Mouse (Mus musculus): Measurements from ENCODE around the gene Defb19.

Gene Defb19

DNA sequence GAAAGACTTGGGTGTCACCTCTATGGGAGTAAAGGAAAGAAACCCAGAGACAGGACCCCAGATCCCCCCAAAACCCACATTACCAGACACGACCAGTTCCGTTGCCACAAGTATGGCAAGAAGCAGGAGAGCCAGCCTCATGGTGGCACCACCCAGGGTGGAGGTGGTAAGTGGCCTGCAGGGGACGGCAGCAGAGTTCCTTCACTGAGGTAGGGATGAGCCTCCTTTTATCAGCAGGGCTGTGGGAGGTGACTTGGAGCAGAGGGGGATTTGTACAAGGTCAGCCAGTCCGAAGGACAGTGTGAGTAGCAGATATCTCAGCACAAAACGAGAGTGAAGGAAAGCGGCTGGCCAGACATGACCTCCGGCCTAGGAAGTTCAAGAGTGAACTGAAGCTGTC lies at the start of gene Defb19:
Gene Defb19, minus strand, starts transcription at position 206 of the 400 bp plus-strand sequence.
- no peak for DNase-seq (ENCODE audit: low spot score in 2 of 2)

DNA sequence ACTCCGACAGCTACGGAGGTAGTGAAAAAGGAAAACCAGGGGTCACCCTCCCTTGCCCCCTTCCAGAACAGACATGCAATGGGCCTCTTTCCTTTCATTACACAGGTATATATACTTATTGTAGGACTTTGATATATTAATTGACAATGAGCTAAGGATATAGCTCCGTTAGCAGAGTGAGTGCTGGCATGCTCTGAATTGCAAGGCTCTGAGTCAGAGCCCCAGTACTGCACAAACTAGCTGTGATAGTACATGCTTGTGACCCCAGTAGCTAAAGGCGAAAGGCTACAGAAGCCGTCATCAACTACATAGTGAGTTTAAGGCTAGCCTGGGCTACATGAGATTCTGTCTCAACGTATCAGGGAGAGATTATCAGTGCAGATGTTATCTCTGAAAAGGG lies 49.8 kb upstream of the Defb19 start:
- DNase-seq (ENCODE audit: low spot score in 2 of 2), result no peak

DNA sequence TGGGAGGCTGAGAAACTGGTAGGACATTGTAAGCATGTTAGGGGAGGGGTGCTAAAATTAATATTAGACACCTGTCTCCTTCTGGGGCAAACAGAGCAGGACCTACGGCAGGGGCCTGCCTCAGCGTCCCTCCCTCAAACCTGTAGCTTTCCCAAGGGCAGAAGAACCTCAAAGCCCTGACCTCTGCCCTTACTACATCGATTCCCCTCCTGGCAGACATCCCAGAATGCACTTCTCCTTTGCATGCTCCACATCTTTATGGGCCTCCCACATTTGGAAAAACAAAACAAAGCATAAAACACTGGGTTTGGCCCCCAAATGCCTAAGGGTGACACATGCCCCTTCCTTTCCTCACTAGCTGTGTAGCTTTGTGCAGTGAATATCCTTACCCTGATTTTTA lies 49.1 kb upstream of the Defb19 start:
- DNase-seq (ENCODE audit: low spot score in 2 of 2), result no peak

DNA sequence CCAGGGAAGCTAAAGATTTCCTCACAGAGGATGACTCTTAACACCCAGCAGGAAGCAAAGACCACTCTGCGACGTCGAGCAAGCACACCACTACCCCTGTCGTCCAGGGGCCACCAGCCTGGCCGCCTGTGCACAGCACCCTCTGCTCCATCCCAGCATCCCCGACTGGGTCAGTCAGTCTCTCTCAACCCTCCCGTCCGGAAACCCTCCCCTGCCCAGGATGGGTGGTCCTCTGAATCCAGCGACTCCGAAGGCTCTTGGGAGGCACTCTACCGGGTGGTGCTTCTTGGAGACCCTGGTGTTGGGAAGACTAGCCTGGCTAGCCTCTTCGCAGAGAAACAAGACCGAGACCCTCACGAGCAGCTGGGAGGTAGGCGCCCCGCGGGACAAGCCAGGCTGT lies 48.0 kb upstream of the Defb19 start:
- DNase-seq (ENCODE audit: low spot score in 2 of 2), result no peak

DNA sequence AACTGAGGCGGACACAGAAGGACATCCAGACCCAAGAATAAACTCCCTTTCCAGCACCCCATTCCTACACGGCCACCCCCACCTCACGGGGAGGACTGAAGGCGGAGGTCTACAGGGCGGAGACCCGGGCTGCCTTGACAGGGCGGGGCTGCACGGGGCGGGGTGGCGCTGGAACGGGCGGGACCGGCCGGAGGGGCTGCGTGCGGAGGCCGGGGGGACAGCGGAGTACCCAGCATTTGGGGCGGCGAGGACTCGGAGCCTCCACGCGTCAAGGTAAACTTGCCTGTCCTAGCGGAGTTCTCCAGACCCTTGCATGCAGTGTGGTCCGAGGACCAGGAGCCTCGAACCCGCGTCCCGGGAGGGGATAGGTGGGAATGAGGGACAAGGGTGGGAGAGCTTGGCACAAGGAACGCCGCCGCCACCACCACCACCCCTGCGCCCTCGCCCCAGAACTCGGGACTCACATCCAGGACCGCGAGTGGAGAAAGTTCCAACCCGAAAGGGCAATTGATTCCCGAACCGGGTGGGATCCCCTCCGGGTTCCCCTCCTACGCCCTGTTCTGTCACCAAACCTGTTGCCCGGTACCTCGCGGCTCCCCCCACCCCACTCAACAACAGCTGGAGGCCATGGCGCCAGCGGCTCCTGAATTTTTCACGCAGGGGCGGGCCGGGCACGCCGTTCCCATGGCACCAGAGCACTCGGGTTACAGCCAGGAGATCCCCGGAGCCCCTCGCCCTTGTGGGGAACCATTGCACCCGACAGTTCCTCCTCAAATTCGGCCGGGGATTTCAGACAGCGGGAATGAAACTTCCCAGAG lies 46.9 kb upstream of the Defb19 start, which contains the start of gene Rem1:
Gene Rem1, plus strand, starts transcription at position 178 of the 818 bp plus-strand sequence.
- DNase-seq (ENCODE audit: low spot score in 2 of 2), result peak; percentile 59 to 62

DNA sequence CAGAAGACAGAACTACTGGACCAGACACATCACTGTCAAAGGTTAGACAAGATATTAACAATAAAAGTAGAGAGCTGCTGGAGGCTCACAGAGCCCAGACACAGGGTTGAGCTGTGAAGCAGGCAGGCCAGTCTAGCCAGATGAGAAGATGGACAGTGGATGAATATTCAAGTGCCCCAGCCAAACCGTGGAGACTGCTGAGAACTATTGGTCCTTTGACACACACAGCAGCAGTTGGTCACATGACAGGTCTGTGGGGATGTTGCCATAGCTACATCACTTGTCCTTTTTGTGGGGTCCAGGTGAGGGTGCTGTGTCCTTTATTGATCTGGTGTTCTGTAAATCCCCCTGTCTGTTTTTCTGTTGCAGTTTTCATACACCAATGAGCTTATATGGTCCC lies 45.1 kb upstream of the Defb19 start:
- DNase-seq (ENCODE audit: low spot score in 2 of 2), result no peak

DNA sequence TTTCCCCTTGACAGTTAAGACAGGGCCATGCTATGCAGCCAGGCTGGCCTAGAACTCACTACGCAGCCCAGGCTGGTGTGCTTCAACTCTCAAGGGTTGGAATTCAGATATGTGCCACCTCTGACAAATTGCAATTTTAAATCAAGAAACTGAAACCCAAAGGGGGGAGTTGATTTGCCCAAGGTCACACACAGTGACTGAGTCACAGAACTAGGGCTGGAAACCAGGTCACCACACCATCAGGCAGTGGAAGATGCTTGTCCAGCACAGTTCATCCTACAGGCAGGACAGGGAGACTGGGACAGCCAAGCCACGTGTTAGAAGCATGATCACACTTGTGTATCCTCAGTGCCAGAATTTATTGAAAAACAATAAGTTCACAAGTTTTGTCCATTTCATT lies 44.5 kb upstream of the Defb19 start:
- DNase-seq (ENCODE audit: low spot score in 2 of 2), result no peak

DNA sequence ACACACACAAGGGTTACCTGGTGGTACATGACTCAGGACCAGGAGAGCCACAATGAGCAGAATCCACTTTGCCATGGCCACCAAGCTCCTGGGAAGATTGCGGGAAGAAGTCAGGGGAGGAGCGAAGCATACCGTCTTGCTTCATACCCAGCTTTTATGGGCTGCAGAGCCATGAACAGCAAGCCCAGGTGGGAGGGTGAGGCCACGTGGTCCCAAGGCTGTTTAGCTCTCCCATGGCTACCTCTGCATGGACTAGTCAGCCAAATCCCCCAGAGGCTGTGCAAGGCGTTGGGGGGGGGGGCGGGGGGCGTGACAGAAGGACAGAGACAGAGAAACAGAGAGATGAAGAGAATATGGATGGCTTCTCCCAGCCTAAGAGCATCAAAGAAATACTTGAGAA lies 42.8 kb upstream of the Defb19 start, which contains the start of gene Defb25:
Gene Defb25, minus strand, starts transcription at position 101 of the 400 bp plus-strand sequence.
- DNase-seq (ENCODE audit: low spot score in 2 of 2), result no peak

DNA sequence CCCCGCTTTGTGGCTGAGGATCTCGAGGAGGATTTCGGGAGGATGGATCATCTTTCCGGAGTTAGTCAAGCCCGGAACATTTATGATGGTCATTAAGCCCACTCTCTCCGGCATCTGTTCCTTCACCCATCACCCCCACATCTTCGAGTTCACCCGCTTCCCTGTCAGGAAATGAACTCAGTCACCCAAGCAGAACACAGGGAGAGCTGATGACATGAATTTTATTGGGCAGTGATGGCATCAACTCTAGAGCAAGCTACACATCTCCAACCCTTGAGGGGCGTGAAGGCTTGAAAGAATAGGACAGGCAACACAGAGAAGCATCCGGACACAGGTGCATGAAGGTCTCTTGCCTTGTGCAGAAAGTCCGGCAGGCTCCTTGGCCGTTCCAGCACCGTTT lies 42.0 kb upstream of the Defb19 start:
- no peak for DNase-seq (ENCODE audit: low spot score in 2 of 2)

DNA sequence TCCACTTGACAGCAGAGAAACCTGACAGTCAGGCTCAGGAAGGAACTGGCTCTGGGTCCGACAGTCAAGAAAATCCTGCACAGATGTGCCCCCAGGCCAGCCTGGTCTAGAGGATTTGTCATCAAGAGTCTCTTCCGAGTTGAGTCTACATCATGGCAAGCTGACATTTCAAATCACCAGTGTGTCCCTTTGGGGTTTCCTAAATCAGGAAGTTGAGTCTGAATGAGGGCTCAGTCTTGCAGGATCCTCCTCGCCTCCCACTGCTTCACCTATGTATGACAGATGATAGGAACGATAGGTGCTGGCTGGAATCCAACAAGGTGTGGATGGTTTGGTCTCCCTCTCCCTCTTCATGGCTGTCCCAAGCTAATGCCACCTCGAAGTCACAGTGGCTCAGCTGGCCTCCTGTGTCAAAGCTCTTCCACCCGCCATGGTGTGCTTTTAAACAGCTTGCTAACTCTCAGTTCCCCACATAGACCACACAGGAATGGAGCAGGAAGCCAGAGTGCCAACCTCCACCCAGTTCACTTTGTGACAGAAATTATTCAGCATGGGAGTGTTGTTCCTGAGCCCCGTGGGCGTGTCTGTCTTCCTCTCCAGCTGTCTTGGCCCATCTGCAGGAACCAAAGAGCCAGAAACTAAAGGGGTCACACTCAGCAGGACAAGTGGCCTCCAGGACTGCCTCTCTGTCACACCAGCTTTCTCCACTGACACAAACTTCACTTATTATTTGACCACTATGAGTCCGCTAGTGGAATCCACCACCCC lies 40.4 kb upstream of the Defb19 start:
- DNase-seq (ENCODE audit: low spot score in 2 of 2), result no peak

DNA sequence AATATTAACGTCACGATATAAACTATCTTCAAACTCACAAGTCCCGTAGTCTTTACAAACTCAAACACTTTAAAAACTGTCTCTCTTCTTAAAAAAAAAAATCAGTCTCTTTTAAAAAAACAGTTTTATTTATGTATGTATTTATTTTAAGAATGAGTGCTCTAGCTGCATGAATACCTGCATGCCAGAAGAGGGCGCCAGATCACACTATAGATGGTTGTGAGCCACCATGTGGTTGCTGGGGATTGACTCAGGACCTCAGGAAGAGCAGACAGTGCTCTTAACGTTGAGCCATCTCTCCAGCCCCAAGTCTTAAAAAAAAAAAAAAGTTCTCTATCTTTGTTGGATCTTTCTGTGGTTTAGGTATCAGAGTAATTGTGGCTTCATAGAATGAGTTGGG lies 37.3 kb upstream of the Defb19 start:
- DNase-seq (ENCODE audit: low spot score in 2 of 2), result no peak

DNA sequence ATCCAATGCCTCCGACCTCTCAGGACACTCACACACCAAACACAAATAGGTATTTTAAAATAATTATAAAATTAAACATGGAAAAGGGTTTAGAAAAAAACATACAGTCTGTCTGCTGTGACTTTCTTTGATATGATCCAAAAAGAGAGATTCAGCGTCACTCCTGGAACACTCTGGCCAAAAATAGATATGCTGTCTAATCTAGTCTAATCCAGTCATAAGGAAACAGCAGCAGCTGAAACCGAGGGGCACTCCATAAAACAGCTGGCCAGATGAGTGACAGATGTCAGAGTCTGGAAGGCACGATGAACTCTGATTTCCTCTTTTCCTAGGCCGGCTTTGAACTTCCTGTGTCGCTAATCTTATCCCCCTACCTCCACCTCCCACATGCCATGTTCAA lies 36.4 kb upstream of the Defb19 start:
- no peak for DNase-seq (ENCODE audit: low spot score in 2 of 2)

DNA sequence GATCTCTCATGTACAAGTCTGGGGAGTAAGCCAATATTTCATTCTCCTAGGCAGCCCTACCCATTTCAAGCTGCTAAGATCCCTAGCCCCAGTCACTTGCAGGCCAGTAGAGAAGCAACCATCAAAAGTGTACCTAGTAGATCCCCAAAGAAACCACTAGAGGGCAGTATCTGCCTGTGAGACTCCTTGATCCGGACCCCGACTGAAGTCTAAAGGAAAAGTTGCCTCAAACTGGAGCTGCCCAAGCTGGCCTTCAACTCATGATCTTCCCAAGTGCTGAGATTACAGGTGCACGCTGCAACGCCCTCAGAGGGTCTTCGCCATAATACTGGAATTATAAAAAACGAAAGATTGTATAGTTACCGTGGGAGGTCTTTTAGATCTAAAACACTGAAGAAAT lies 35.5 kb upstream of the Defb19 start:
- DNase-seq (ENCODE audit: low spot score in 2 of 2), result no peak

DNA sequence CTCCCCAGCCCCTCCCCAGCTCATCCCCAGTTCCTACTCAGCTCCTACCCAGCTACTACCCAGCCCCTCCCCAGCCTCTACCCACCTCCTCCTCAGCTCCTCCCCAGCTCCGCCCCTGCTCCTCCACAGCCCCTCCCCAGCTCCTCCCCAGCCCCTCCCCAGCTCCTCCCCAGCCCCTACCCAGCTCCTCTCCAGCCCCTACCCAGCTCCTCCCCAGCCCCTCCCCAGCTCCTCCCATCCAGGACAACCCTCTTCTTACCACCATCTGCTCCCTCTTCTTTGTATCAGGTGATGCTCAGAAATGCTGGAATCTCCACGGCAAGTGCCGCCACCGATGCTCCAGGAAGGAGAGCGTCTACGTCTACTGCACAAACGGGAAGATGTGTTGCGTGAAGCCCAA lies 32.1 kb upstream of the Defb19 start:
- DNase-seq (ENCODE audit: low spot score in 2 of 2), result no peak

DNA sequence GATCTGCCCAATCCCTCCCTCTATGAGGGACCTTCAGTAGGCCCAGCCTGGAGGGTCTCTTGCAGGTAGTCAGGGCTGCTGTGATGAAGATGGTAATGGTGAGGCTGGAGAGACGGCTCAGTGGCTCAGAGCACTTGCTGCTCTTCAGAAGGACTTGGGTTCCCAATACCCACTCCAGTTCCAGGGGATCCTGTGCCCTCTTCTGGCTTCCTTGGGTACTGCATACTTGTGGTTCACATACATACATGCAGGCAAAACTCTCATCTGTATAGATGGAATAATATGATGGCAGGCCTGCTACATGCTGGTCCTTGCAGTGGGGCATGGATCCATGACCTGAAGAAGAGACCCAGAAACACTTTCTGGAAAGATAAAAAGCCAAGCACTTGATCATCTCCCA lies 28.6 kb upstream of the Defb19 start:
- no peak for DNase-seq (ENCODE audit: low spot score in 2 of 2)

DNA sequence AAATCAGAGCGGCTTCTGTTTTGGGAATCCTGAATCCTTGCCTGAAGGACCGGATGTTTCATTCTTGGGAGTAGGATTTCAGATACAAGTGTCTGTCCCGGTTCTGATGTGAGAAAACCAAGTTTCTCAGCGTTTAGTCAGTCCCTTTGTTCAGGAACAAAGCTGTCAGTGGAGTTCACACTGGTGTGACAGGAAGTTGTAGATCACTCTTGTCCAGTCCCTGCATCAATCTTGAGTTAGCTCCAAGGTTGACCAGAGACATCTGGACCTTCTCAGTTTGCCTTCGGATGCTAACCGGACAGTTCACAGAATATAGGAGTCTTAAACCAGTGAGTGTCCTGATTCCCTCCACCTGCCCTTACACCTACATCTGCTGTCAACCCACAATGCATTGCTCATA lies 27.6 kb upstream of the Defb19 start:
- DNase-seq (ENCODE audit: low spot score in 2 of 2), result no peak

DNA sequence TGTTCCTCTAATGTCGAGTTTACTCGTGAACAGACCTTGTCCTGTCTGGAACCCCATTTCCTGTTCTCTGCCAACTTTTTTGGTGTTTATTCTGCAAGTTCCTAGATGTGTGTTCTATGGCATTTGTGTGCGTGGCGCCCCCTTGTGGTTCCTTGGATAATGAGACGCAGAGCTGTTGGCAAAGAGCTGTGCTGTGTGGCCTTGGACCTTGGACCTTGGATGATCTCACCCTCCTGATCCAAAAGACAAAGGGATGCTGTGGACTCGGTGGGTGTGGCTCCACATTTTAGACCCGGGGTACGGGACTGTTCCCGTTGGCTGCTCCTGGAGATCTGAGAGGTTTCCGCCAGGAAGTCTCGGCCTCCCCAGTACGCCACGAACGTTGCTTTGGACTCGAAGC lies 23.9 kb upstream of the Defb19 start, which contains the start of gene Defb36:
Gene Defb36, plus strand, starts transcription at position 271 of the 400 bp plus-strand sequence.
- DNase-seq (ENCODE audit: low spot score in 2 of 2), result peak in 1 of 2 experiments; percentile 45

DNA sequence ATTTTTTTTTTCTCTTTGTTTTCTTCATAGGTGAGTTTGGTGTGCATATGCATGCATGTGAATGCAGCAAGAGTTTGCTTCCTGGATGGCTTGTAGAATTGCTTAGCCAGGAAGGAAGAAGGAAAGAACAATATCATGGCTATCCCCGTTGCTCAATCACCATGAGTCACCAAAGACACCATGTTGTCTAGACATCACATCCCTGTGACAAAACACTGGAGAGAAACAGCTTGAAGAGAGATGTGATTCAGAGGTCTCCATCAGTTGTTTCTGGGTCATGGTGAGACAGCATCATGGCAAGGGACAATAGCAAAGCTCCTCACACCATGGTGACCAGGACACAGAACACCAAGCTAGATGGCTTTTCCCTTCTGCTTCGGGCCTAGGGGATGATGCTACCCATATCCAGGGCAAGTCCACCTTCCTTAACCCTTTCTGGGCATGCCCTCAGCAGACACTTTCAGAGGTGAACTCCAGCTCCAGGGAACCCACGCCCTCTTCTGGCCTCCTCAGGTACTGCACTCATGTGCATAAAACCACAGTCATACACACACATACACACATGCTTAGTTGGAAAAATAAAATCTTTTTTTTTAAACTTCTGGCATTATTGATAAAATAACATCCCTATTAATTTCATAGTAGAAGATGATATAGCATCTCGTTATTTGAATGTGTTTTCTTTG lies 21.3 kb upstream of the Defb19 start:
- DNase-seq (ENCODE audit: low spot score in 2 of 2), result no peak

DNA sequence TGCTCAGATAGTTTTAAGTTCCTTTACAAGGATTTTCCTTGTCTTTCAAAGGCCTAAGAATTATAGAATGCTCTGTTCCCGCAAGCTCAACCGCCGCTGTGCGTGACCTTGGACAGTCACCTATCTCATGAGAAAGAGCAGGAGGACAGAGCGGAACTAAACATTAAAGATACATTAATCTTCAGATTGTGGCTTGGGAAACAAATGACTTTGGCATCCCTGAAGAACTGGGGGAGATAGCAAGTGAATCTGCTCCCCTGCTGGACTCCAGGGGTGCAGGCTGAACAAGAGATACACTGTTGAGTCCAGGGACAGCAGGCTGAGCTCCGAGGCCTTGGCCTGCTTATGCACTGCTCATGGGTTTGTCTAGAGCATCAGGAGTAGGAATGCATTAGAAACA lies 20.0 kb upstream of the Defb19 start:
- DNase-seq (ENCODE audit: low spot score in 2 of 2), result no peak

DNA sequence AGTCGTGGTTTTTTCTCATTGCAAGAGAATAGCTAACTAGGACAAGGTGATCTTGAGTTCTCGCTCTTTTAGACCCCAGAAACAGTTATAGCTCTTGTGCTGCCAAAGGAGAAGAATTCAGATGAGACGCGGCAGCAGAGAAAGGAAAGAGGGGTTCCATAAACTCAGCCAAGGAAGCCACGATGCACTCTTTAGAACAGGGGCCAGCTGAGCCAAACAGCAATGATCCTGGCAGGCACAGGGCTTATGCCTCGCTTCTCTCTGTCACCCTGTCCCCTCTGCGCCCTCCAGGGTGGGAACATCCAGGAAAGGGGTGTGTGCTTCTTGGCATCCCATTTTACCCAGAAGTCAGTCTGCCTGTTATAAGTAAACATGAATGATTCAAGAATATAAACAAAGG lies 19.2 kb upstream of the Defb19 start, which contains the start of gene Defb45:
Gene Defb45, minus strand, starts transcription at position 101 of the 400 bp plus-strand sequence.
- no peak for DNase-seq (ENCODE audit: low spot score in 2 of 2)

DNA sequence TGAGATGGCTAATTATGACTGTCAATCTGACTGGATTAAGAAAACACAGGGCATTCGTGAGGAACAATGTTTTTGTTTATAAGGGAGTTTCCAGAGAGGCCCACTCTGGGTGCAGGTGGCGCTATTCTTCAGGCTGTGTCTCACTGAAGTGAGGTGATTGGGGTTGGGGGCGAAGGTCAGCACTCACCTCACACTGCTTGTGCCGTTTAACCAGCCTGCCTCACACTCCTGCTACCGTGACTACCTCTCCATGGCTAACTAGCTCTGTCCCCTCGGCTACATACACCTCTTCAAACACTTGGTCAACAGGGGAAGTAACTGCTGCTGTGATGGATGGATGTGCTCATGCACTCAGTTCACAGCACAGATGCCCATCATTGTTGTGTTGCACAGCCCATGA lies 8.9 kb upstream of the Defb19 start:
- no peak for DNase-seq (ENCODE audit: low spot score in 2 of 2)

DNA sequence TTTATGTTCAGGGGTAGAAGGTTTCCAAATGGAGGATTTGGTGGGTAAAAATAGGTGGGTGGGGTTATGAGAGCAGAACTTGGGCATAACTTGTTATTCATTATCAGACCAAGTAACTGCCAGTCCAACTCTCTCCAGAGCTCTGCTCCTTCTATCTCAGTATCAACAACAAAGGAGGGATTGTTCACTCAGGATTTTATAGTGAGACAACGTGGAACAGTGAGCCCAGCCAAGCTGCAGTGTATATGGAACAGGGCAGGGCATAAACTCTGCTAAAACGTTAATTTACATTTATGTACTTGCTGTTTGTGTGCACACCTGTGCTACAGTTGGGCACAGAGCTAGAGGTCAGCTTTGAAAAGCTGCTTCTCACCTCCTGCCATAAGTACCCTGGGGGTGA lies 8.3 kb upstream of the Defb19 start:
- no peak for DNase-seq (ENCODE audit: low spot score in 2 of 2)
